In the genomic region with DNA sequence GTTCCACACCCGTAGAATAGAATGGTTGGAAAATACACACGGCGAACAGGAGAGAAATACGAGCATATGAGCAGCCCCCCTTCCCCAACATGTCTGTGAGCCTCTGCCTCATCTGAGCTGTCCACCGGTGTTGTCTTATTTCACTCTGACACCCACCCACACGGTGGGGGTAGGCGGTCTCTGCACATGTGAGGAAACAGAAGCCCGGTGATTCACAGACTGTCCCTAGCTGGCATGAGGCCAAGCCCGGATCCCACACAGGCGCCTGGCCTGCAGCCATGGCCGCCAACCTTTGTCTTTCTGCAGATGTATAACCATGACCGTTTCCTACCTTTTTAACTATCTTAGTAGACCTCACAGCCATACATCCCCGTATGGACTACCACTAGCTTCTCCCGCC, we compare ENCODE assay signal across 11 mouse cellular contexts.
DNase-seq lines count a peak whose midpoint lies in the region; ATAC-seq and TF ChIP-seq lines count a peak whose summit lies in the region.
"Had no signal": no experiment of that assay in that cellular context is flagged by ENCODE, and none has a peak within 500 bp of the region (broad histone marks: within the 10 kb centered on the region; RNA-seq: fewer than 3 reads in every experiment).

No protein-coding gene starts in this region.

- peak; percentile 41 to 58 for DNase-seq in cerebellum, postnatal 36 days
- DNase-seq in cerebellum, adult 8-10 months = no peak
- peak; percentile 61 for DNase-seq in midbrain, embryonic 14.5 days
- DNase-seq in midbrain, embryonic 11.5 days (ENCODE audit: low spot score, missing footprints) = no peak
- peak; percentile 22 for DNase-seq in kidney, adult 9 months
- DNase-seq in right cerebral cortex, postnatal 36 days (ENCODE audit: low spot score in 2 of 2) = peak; percentile 36 to 54
- no peak for DNase-seq in heart, embryonic 10.5 days (ENCODE audit: low spot score)
- DNase-seq: gastrocnemius, postnatal 36 days; thymus, postnatal 36 days had no signal

- H3K4me2 ChIP-seq in midbrain, embryonic 14.5 days (ENCODE audit: low read length) = no peak overlapping the region
- no peak overlapping the region for H3K4me2 ChIP-seq in midbrain, embryonic 11.5 days
- H3K4me2 ChIP-seq in intestine, postnatal 0 days (replicated peaks; ENCODE audit: low read depth) = no peak overlapping the region
- H3K4me2 ChIP-seq: limb, embryonic 12.5 days had no signal

- no peak overlapping the region for H3K4me3 ChIP-seq in midbrain, embryonic 14.5 days (replicated peaks; ENCODE audit: low read depth, low read length)
- H3K4me3 ChIP-seq in midbrain, embryonic 11.5 days (ENCODE audit: low read depth, low read length) = no peak overlapping the region
- no peak overlapping the region for H3K4me3 ChIP-seq in intestine, postnatal 0 days (ENCODE audit: low read depth, low read length)
- H3K4me3 ChIP-seq in heart, embryonic 10.5 days = no peak overlapping the region
- H3K4me3 ChIP-seq: limb, embryonic 12.5 days had no signal

- H3K36me3 ChIP-seq in midbrain, embryonic 14.5 days (ENCODE audit: control insufficient read depth, insufficient read depth, low read length) = no peaks in the 10 kb centered on the region
- H3K36me3 ChIP-seq in midbrain, embryonic 11.5 days (ENCODE audit: control insufficient read depth, insufficient read depth, low read length) = no peaks in the 10 kb centered on the region
- no peaks in the 10 kb centered on the region for H3K36me3 ChIP-seq in intestine, postnatal 0 days (ENCODE audit: control insufficient read depth, insufficient read depth)
- H3K36me3 ChIP-seq in heart, embryonic 10.5 days = no peaks in the 10 kb centered on the region
- H3K36me3 ChIP-seq: limb, embryonic 12.5 days had no signal

- no peaks in the 10 kb centered on the region; the same call in 1 of the 2 replicates for H3K27me3 ChIP-seq in midbrain, embryonic 14.5 days (ENCODE audit: control insufficient read depth, insufficient read depth, low read length)
- peaks cover 15% of the 10 kb centered on the region for H3K27me3 ChIP-seq in midbrain, embryonic 11.5 days (ENCODE audit: control insufficient read depth, insufficient read depth, low read length)
- H3K27me3 ChIP-seq in intestine, postnatal 0 days (replicated peaks; ENCODE audit: control insufficient read depth, insufficient read depth, low read length) = 0 out of 2 replicates have a peak, but pooled peaks cover 4% of the 10 kb centered on the region
- peaks cover 40% of the 10 kb centered on the region for H3K27me3 ChIP-seq in heart, embryonic 10.5 days (ENCODE audit: insufficient read depth, poor library complexity, severe bottlenecking)

- no peak for ATAC-seq in midbrain, embryonic 14.5 days (ENCODE audit: low FRiP score, low TSS enrichment)
- ATAC-seq in midbrain, embryonic 11.5 days (ENCODE audit: low FRiP score) = no peak
- ATAC-seq in intestine, postnatal 0 days = no peak

- no peak for TF ChIP-seq CTCF in intestine, postnatal 0 days (IDR thresholded peaks at IDR 0.05; ENCODE audit: low read depth)

- no peaks in the 10 kb centered on the region for H3K4me1 ChIP-seq in midbrain, embryonic 14.5 days (ENCODE audit: control insufficient read depth, insufficient read depth, low read length)
- no peaks in the 10 kb centered on the region for H3K4me1 ChIP-seq in midbrain, embryonic 11.5 days (ENCODE audit: control insufficient read depth, insufficient read depth, low read length)
- no peaks in the 10 kb centered on the region for H3K4me1 ChIP-seq in intestine, postnatal 0 days (replicated peaks; ENCODE audit: control insufficient read depth, insufficient read depth, low read length)
- peaks cover 5% of the 10 kb centered on the region; the same call in 1 of the 2 replicates for H3K4me1 ChIP-seq in heart, embryonic 10.5 days

- 69% methylated on average over 14 of the region's 14 CpGs for WGBS in midbrain, embryonic 14.5 days
- WGBS in midbrain, embryonic 11.5 days = 88% methylated on average over 14 of the region's 14 CpGs
- WGBS in intestine, postnatal 0 days = 60% methylated on average over 14 of the region's 14 CpGs
- WGBS in heart, embryonic 10.5 days = 81% methylated on average over 14 of the region's 14 CpGs

- H3K9me3 ChIP-seq in midbrain, embryonic 14.5 days (ENCODE audit: control insufficient read depth, low read length) = no peaks in the 10 kb centered on the region
- no peaks in the 10 kb centered on the region for H3K9me3 ChIP-seq in midbrain, embryonic 11.5 days (ENCODE audit: control insufficient read depth, low read length)
- no peaks in the 10 kb centered on the region for H3K9me3 ChIP-seq in intestine, postnatal 0 days (ENCODE audit: control insufficient read depth)
- H3K9me3 ChIP-seq in heart, embryonic 10.5 days = no peaks in the 10 kb centered on the region
- H3K9me3 ChIP-seq: limb, embryonic 12.5 days had no signal

- H3K27ac ChIP-seq in midbrain, embryonic 14.5 days (replicated peaks; ENCODE audit: low read depth, low read length) = no peak overlapping the region
- no peak overlapping the region for H3K27ac ChIP-seq in midbrain, embryonic 11.5 days (ENCODE audit: low read depth, low read length)
- no peak overlapping the region for H3K27ac ChIP-seq in intestine, postnatal 0 days (ENCODE audit: low read depth, low read length)
- H3K27ac ChIP-seq in heart, embryonic 10.5 days = no peak overlapping the region
- H3K27ac ChIP-seq: limb, embryonic 12.5 days had no signal

- H3K9ac ChIP-seq in midbrain, embryonic 14.5 days (replicated peaks; ENCODE audit: low read length) = no peak overlapping the region
- no peak overlapping the region for H3K9ac ChIP-seq in midbrain, embryonic 11.5 days (ENCODE audit: low read length)
- no peak overlapping the region for H3K9ac ChIP-seq in intestine, postnatal 0 days (ENCODE audit: low read depth, low read length)
- H3K9ac ChIP-seq: limb, embryonic 12.5 days had no signal

Comparison
In these comparisons a context has a peak if more than half of its experiments do, and no peak if none do; other contexts are left out.
1. DNase-seq: peak in cerebellum, postnatal 36 days (2 of 2), midbrain, embryonic 14.5 days (single experiment), kidney, adult 9 months (single experiment) and right cerebral cortex, postnatal 36 days (2 of 2); none in cerebellum, adult 8-10 months (single experiment), midbrain, embryonic 11.5 days (single experiment) and heart, embryonic 10.5 days (single experiment).